8 mouse cellular contexts compared by ENCODE assay signal in the genomic region with DNA sequence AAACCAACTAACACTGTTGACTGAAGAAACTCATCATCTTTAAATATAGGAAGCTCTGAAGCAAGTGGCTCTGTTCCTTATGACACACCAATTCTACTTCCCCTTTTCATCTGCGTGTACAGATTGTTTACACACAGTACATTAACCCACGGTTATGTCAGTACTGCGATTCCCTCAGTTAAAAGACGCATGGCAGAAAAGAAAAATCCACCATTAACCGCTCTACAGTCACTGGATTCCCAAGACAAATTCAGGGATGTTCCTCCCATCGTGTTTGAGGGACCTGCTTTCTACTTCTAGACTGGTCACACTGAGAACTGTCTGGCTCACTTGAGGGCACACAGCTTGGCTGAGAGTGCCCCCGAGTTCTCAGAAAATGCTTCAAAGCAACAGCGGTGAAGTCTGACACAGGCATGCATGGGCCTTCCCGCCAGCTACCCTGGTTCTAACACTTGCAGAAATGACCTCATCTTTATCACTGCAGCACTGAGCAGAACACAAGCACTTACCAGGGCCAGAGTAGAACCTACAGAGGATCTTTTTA. TPM values are rescaled to one million over a fixed set of nuclear protein-coding genes. Genes with fewer than 3 reads are reported as not detected.
A peak's percentile ranks its signal among the peaks of the same experiment; 100 is the strongest.
DNase-seq lines count a peak whose midpoint lies in the region; ATAC-seq and TF ChIP-seq lines count a peak whose summit lies in the region.

No protein-coding gene starts in this region.

- no peaks in the 10 kb centered on the region for H3K27me3 ChIP-seq in forebrain, embryonic 15.5 days
- no peaks in the 10 kb centered on the region for H3K27me3 ChIP-seq in lung, postnatal 0 days (replicated peaks; ENCODE audit: insufficient read depth, low read length)

- no peak for TF ChIP-seq EP300 in lung, postnatal 0 days (IDR thresholded peaks at IDR 0.05)

- H3K4me1 ChIP-seq in forebrain, embryonic 15.5 days: peaks cover 25% of the 10 kb centered on the region
- no peaks in the 10 kb centered on the region for H3K4me1 ChIP-seq in lung, postnatal 0 days (ENCODE audit: insufficient read depth, low read depth, low read length)

- H3K36me3 ChIP-seq in forebrain, embryonic 15.5 days: peaks cover 7% of the 10 kb centered on the region; the same call in 1 of the 2 replicates
- H3K36me3 ChIP-seq in lung, postnatal 0 days (ENCODE audit: insufficient read depth, low read length): no peaks in the 10 kb centered on the region

- H3K9ac ChIP-seq in forebrain, embryonic 15.5 days (replicated peaks): no peak overlapping the region
- H3K9ac ChIP-seq in lung, postnatal 0 days (replicated peaks; ENCODE audit: low read depth): no peak overlapping the region

- peak overlapping the region; percentile 59 for H3K4me2 ChIP-seq in forebrain, embryonic 15.5 days (replicated peaks)
- peak overlapping the region; percentile 81 for H3K4me2 ChIP-seq in lung, postnatal 0 days (replicated peaks; ENCODE audit: low read depth, low read length)

- peak overlapping the region; percentile 97 for H3K4me3 ChIP-seq in forebrain, embryonic 15.5 days
- H3K4me3 ChIP-seq in lung, postnatal 0 days (ENCODE audit: low read depth, low read length): 0 out of 2 replicates have a peak overlapping the region, but pooled peaks have one; percentile 4

- H3K27ac ChIP-seq in forebrain, embryonic 15.5 days (replicated peaks): no peak overlapping the region
- peak overlapping the region; percentile 74 for H3K27ac ChIP-seq in lung, postnatal 0 days (ENCODE audit: low read length)

- WGBS in forebrain, embryonic 15.5 days: 68% methylated on average over 9 of the region's 9 CpGs
- 36% methylated on average over 9 of the region's 9 CpGs for WGBS in lung, postnatal 0 days

- DNase-seq in cerebellum, adult 18-20 months: peak; percentile 18 to 31
- no peak for DNase-seq in cerebellum, adult 9-11 months
- peak; percentile 91 for DNase-seq in 416B (ENCODE audit: low read depth)
- no peak for DNase-seq in lung, postnatal 0 days (ENCODE audit: low spot score)
- peak; percentile 66 to 70 for DNase-seq in spleen, postnatal 36 days (ENCODE audit: low spot score in 2 of 2)
- no peak for DNase-seq in layer of hippocampus, adult 8-10 months (ENCODE audit: low spot score in 2 of 2)
- no peak for DNase-seq in right cerebral cortex, postnatal 14 days

- no peak for TF ChIP-seq CTCF in lung, postnatal 0 days (IDR thresholded peaks at IDR 0.05)

- no peak for ATAC-seq in forebrain, embryonic 15.5 days (replicated peaks)
- no peak for ATAC-seq in lung, postnatal 0 days

- no peaks in the 10 kb centered on the region for H3K9me3 ChIP-seq in forebrain, embryonic 15.5 days
- H3K9me3 ChIP-seq in lung, postnatal 0 days (ENCODE audit: low read length): no peaks in the 10 kb centered on the region

RNA-seq across cellular contexts. Expression of gene Tspan13, which starts 2.7 kb away (rescaled TPM):
- polyA plus RNA-seq in forebrain, embryonic 15.5 days (2015; fragmentation: Nextera tagmentation; extraction: Ambion mirVana): 308 and 312 TPM in 2 replicates
- polyA plus RNA-seq in lung, postnatal 0 days (2015; fragmentation: Nextera tagmentation; extraction: Ambion mirVana): 255 and 302 TPM in 2 replicates
- total RNA-seq in layer of hippocampus, adult 8-10 months (2022): 100 to 1,000 TPM; 238 to 276 (median 249) TPM

RNA-seq across cellular contexts. Expression of gene Agr2, which starts 46.9 kb away (rescaled TPM):
- not detected in 2 replicates for polyA plus RNA-seq in forebrain, embryonic 15.5 days (2015; fragmentation: Nextera tagmentation; extraction: Ambion mirVana)
- polyA plus RNA-seq in lung, postnatal 0 days (2015; fragmentation: Nextera tagmentation; extraction: Ambion mirVana): 5.8 and 7.0 TPM in 2 replicates
- total RNA-seq in layer of hippocampus, adult 8-10 months (2022): not detected

Comparison
In these comparisons a context has a peak if more than half of its experiments do, and no peak if none do; other contexts are left out.
1. DNase-seq: peak in cerebellum, adult 18-20 months (2 of 2), 416B (single experiment) and spleen, postnatal 36 days (2 of 2); none in cerebellum, adult 9-11 months (single experiment), lung, postnatal 0 days (single experiment), layer of hippocampus, adult 8-10 months (0 of 2) and right cerebral cortex, postnatal 14 days (single experiment).